Mouse (Mus musculus): ENCODE data around the gene Gm45234. TPM values are rescaled to one million over a fixed set of nuclear protein-coding genes. Genes with fewer than 3 reads are reported as not detected.
A peak's percentile ranks its signal among the peaks of the same experiment; 100 is the strongest.

Gene Gm45234
- total and polyA plus RNA-seq, 2 experiments from 2014 or later: not detected

DNA sequence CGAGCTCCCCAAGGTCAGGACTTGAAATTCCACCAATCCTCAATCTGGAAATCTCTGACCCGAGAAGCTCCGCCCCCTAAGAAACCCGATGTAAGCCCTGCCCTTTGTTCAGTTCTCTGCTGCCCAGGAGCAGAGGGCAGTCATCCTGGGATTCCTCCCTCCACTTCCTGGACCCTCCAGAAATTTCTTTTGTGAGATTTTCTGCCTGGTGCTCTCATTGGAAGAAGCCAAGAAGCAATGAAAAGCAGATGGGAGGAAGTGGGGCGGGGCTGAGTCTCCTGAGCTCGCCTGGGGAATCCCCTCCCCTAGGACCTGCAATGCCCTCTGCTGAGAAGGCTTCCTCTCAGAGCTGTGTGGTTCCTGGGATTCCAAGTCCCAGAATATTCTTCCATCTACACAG lies 26.6 kb upstream of the Gm45234 start:
- DNase-seq (ENCODE audit: low spot score) (no peak), ATAC-seq (ENCODE audit: low FRiP score) (no peak)
- Histone ChIP-seq H3K27ac (ENCODE audit: low read depth, low read length) (no peak overlapping the region), H3K36me3 (ENCODE audit: insufficient read depth, low read length) (no peaks in the 10 kb centered on the region), H3K27me3 (ENCODE audit: insufficient read depth, low read length) (0 out of 2 replicates have a peak, but pooled peaks cover 4% of the 10 kb centered on the region), H3K9ac (replicated peaks; ENCODE audit: low read length, poor library complexity, severe bottlenecking) (no peak overlapping the region), H3K9me3 (ENCODE audit: low read length) (no peaks in the 10 kb centered on the region), H3K4me2 (ENCODE audit: low read depth, low read length, poor library complexity, severe bottlenecking) (no peak overlapping the region), H3K4me1 (ENCODE audit: insufficient read depth, low read length) (no peaks in the 10 kb centered on the region; the same call in 1 of the 2 replicates), H3K4me3 (ENCODE audit: low read depth, low read length) (no peak overlapping the region)
- 23% methylated on average over 6 of the region's 6 CpGs for WGBS
- TF ChIP-seq CTCF (IDR thresholded peaks at IDR 0.05): no peak

DNA sequence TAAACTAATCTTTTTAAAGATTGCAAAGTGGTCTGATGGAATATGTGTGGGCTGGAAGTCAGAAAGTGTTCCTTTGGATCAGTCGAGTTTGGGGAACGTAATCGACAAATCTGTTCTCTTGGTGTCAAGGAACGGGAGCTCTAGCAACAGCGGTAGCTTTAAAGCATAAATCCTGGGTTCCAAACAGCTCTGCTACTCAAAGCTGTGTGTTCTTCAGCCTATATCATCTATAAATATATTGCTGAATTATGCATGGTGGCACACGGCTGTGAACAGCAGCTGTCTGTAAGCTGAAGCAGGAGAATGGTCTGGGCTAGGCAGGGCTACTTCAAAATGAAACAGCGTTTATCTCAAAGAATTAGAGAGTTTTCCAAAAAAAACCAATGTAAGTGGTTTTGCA lies 25.1 kb upstream of the Gm45234 start:
- Histone ChIP-seq H3K4me2 (ENCODE audit: low read depth, low read length, poor library complexity, severe bottlenecking) (no peak overlapping the region), H3K27me3 (ENCODE audit: insufficient read depth, low read length) (0 out of 2 replicates have a peak, but pooled peaks cover 4% of the 10 kb centered on the region), H3K9me3 (ENCODE audit: low read length) (no peaks in the 10 kb centered on the region), H3K4me1 (ENCODE audit: insufficient read depth, low read length) (no peaks in the 10 kb centered on the region; the same call in 1 of the 2 replicates), H3K4me3 (ENCODE audit: low read depth, low read length) (no peak overlapping the region), H3K27ac (ENCODE audit: low read depth, low read length) (no peak overlapping the region), H3K9ac (replicated peaks; ENCODE audit: low read length, poor library complexity, severe bottlenecking) (no peak overlapping the region), H3K36me3 (ENCODE audit: insufficient read depth, low read length) (no peaks in the 10 kb centered on the region)
- DNase-seq (ENCODE audit: low spot score): no peak
- 88% methylated on average over 7 of the region's 7 CpGs for WGBS
- ATAC-seq (ENCODE audit: low FRiP score): no peak
- TF ChIP-seq CTCF (IDR thresholded peaks at IDR 0.05): no peak

DNA sequence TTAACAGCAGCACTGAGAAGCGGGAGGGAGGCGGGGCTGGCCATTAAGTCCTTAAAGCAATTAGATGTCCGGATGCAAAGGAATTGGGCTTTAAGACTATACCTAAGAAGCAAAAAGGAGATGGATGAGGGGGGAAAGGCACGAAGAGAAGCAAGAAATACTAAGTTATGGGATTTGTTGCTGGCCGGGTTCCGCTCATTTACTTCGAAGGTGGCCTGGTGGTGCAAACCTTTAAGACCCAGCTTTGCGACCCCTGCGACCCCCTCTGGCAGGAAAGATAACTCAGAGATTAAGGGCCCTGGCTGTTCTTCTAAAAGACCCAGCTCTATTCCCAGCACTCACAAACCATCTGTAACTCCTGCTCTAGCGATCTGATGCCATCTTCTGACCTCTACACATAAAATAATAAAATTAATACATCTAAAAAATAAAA lies 24.2 kb upstream of the Gm45234 start:
- 5% methylated on average over 10 of the region's 10 CpGs for WGBS
- peak; percentile 38 for TF ChIP-seq CTCF (IDR thresholded peaks at IDR 0.05)
- no peak for DNase-seq (ENCODE audit: low spot score)
- no peak overlapping the region for H3K27ac ChIP-seq (ENCODE audit: low read depth, low read length)
- H3K4me2 ChIP-seq (ENCODE audit: low read depth, low read length, poor library complexity, severe bottlenecking): peak overlapping the region; percentile 48
- peak; percentile 47; the same call in 1 of the 2 replicates for ATAC-seq (ENCODE audit: low FRiP score)
- H3K27me3 ChIP-seq (ENCODE audit: insufficient read depth, low read length): 0 out of 2 replicates have a peak, but pooled peaks cover 4% of the 10 kb centered on the region
- peak overlapping the region; percentile 14; the same call in 1 of the 2 replicates for H3K9ac ChIP-seq (replicated peaks; ENCODE audit: low read length, poor library complexity, severe bottlenecking)
- peak overlapping the region; percentile 22 for H3K4me3 ChIP-seq (ENCODE audit: low read depth, low read length)
- H3K36me3 ChIP-seq (ENCODE audit: insufficient read depth, low read length): no peaks in the 10 kb centered on the region
- no peaks in the 10 kb centered on the region; the same call in 1 of the 2 replicates for H3K4me1 ChIP-seq (ENCODE audit: insufficient read depth, low read length)
- no peaks in the 10 kb centered on the region for H3K9me3 ChIP-seq (ENCODE audit: low read length)

GRCm38 (mm10) chr6:124779222-124779983 lies 23.6 kb upstream of the Gm45234 start, which contains the start of gene Lrrc23:
Lrrc23 (minus strand) TSS chr6:124779727.
- Histone ChIP-seq H3K4me1 (ENCODE audit: insufficient read depth, low read length) (no peaks in the 10 kb centered on the region; the same call in 1 of the 2 replicates), H3K27me3 (ENCODE audit: insufficient read depth, low read length) (0 out of 2 replicates have a peak, but pooled peaks cover 4% of the 10 kb centered on the region), H3K9ac (replicated peaks; ENCODE audit: low read length, poor library complexity, severe bottlenecking) (peak within 1 kb of the TSS; percentile 14; the same call in 1 of the 2 replicates), H3K9me3 (ENCODE audit: low read length) (no peaks in the 10 kb centered on the region), H3K4me3 (ENCODE audit: low read depth, low read length) (peak within 1 kb of the TSS; percentile 22), H3K36me3 (ENCODE audit: insufficient read depth, low read length) (no peaks in the 10 kb centered on the region), H3K4me2 (ENCODE audit: low read depth, low read length, poor library complexity, severe bottlenecking) (peak within 1 kb of the TSS; percentile 48), H3K27ac (ENCODE audit: low read depth, low read length) (no peak within 1 kb of the TSS)
- TF ChIP-seq CTCF (IDR thresholded peaks at IDR 0.05): no peak
- DNase-seq (ENCODE audit: low spot score) (peak; percentile 84), ATAC-seq (ENCODE audit: low FRiP score) (peak; percentile 64)
- 1% methylated on average over 23 of the region's 23 CpGs for WGBS

GRCm38 (mm10) chr6:124770511-124770910 lies 14.7 kb upstream of the Gm45234 start:
- no peak overlapping the region for H3K9ac ChIP-seq (replicated peaks; ENCODE audit: low read length, poor library complexity, severe bottlenecking)
- ATAC-seq (ENCODE audit: low FRiP score) (no peak), DNase-seq (ENCODE audit: low spot score) (no peak)
- H3K27me3 ChIP-seq (ENCODE audit: insufficient read depth, low read length): no peaks in the 10 kb centered on the region
- H3K4me2 ChIP-seq (ENCODE audit: low read depth, low read length, poor library complexity, severe bottlenecking): no peak overlapping the region
- 0 out of 2 replicates have a peak, but pooled peaks cover 2% of the 10 kb centered on the region for H3K36me3 ChIP-seq (ENCODE audit: insufficient read depth, low read length)
- no peak for TF ChIP-seq CTCF (IDR thresholded peaks at IDR 0.05)
- no peak overlapping the region for H3K27ac ChIP-seq (ENCODE audit: low read depth, low read length)
- WGBS: 90% methylated on average over 15 of the region's 15 CpGs
- no peak overlapping the region for H3K4me3 ChIP-seq (ENCODE audit: low read depth, low read length)
- peaks cover 15% of the 10 kb centered on the region; the same call in 1 of the 2 replicates for H3K4me1 ChIP-seq (ENCODE audit: insufficient read depth, low read length)
- H3K9me3 ChIP-seq (ENCODE audit: low read length): no peaks in the 10 kb centered on the region

- 59% methylated on average over 7 of the region's 7 CpGs for WGBS
- Histone ChIP-seq H3K4me1 (ENCODE audit: insufficient read depth, low read length) (peaks cover 15% of the 10 kb centered on the region; the same call in 1 of the 2 replicates), H3K9ac (replicated peaks; ENCODE audit: low read length, poor library complexity, severe bottlenecking) (peak overlapping the region; percentile 76), H3K9me3 (ENCODE audit: low read length) (no peaks in the 10 kb centered on the region), H3K4me3 (ENCODE audit: low read depth, low read length) (peak overlapping the region; percentile 53), H3K4me2 (ENCODE audit: low read depth, low read length, poor library complexity, severe bottlenecking) (peak overlapping the region; percentile 75), H3K27ac (ENCODE audit: low read depth, low read length) (peak overlapping the region; percentile 60), H3K27me3 (ENCODE audit: insufficient read depth, low read length) (no peaks in the 10 kb centered on the region), H3K36me3 (ENCODE audit: insufficient read depth, low read length) (0 out of 2 replicates have a peak, but pooled peaks cover 2% of the 10 kb centered on the region)
- DNase-seq (ENCODE audit: low spot score): no peak
- no peak for ATAC-seq (ENCODE audit: low FRiP score)
- no peak for TF ChIP-seq CTCF (IDR thresholded peaks at IDR 0.05)
These were observed 14.2 kb upstream of the Gm45234 start for GRCm38 (mm10) chr6:124770013-124770412.
